Mouse (Mus musculus): ENCODE measurements around the gene Pih1d1. TPM values are rescaled to one million over a fixed set of nuclear protein-coding genes. Genes with fewer than 3 reads are reported as not detected.

Pih1d1 gene
- total and polyA plus RNA-seq, 3 experiments = 141 to 148 TPM; not detected in 1

DNA sequence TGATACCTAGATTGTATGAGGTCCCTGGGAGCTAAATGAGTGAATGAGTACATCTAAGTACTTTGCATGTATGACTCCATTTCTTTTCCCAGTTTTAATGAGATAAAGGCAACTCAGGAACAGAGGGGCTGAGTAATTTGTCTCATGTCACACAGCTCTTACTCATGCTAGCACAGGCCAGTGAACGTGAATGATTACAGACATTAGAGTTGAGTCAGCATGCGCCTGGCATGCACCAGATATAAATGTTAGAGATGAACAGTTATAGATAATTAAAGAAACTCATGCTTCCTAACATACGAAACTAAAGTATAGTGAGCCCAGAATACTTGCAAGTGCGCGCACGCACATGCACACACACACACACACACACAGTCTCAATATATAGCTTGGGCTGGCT is 36.1 kb downstream of the Pih1d1 start:
- Histone ChIP-seq H3K4me3 (ENCODE audit: control insufficient read depth in 1 of 2, insufficient read depth in 1 of 2, low read depth in 2 of 2, low read length in 2 of 2) (no peak overlapping the region), H3K27me3 (ENCODE audit: control insufficient read depth in 1 of 2, insufficient read depth in 2 of 2, low read length in 2 of 2) (no peaks in the 10 kb centered on the region)
- peak; percentile 70 for DNase-seq (ENCODE audit: low read depth, low spot score)

DNA sequence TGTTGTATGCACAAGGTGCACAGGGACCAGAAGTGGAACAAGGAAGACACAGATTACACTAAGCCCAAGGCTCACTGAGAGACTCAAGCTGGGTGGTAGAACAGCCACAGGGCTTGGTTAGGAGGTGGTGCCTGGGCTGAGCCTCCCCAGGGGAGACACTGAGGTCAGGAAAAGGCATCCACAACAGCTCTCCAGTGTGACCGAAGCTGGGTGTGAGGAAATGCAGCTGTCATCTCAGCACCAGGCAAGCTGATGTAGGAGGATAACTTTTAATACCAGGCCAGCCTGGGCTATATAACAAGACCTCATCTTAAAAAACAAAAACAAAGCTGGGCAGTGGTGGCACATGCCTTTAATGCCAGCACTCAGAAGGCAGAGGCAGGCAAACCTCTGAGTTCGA is 37.1 kb downstream of the Pih1d1 start:
- no peaks in the 10 kb centered on the region for H3K27me3 ChIP-seq (ENCODE audit: control insufficient read depth in 1 of 2, insufficient read depth in 2 of 2, low read length in 2 of 2)
- H3K27ac ChIP-seq (ENCODE audit: control insufficient read depth, low read depth, low read length) = no peak overlapping the region
- no peak overlapping the region for H3K4me3 ChIP-seq (ENCODE audit: control insufficient read depth in 1 of 2, insufficient read depth in 1 of 2, low read depth in 2 of 2, low read length in 2 of 2)
- no peaks in the 10 kb centered on the region for H3K9me3 ChIP-seq (replicated peaks; ENCODE audit: insufficient read depth, low read length)
- H3K4me1 ChIP-seq (ENCODE audit: control insufficient read depth in 1 of 2, insufficient read depth in 2 of 2, low read length in 2 of 2) = peaks cover 26 to 41% of the 10 kb centered on the region in 2 experiments
- H3K9ac ChIP-seq (ENCODE audit: control insufficient read depth, low read depth, low read length, poor library complexity, severe bottlenecking) = no peak overlapping the region
- TF ChIP-seq HCFC1 (IDR thresholded peaks at IDR 0.05; ENCODE audit: low read depth, low read length) = no peak
- TF ChIP-seq MEF2A (IDR thresholded peaks at IDR 0.05; ENCODE audit: extremely low read depth, insufficient replicate concordance, low read depth, low read length, poor library complexity, severe bottlenecking) = no peak
- TF ChIP-seq MXI1 (IDR thresholded peaks at IDR 0.05; ENCODE audit: low read depth, low read length) = no peak
- TF ChIP-seq UBTF (IDR thresholded peaks at IDR 0.05; ENCODE audit: borderline replicate concordance, insufficient read depth, low read depth, low read length) = no peak
- no peak for TF ChIP-seq RCOR1 (IDR thresholded peaks at IDR 0.05; ENCODE audit: low read depth, low read length)
- no peak for TF ChIP-seq POLR2AphosphoS5 (IDR thresholded peaks at IDR 0.05; ENCODE audit: borderline replicate concordance, low read depth, low read length)
- no peak for TF ChIP-seq SIN3A (IDR thresholded peaks at IDR 0.05; ENCODE audit: low read length)
- TF ChIP-seq NRF1 (IDR thresholded peaks at IDR 0.05; ENCODE audit: insufficient read depth, low read depth, low read length, poor library complexity, severe bottlenecking) = no peak
- TF ChIP-seq MAX (IDR thresholded peaks at IDR 0.05; ENCODE audit: low read length) = no peak
- no peak for TF ChIP-seq CHD1 (IDR thresholded peaks at IDR 0.05; ENCODE audit: low read depth, low read length)
- no peak for TF ChIP-seq ETS1 (IDR thresholded peaks at IDR 0.05; ENCODE audit: low read depth, low read length)
- TF ChIP-seq RAD21 (IDR thresholded peaks at IDR 0.05; ENCODE audit: low read depth, low read length) = no peak
- no peak for TF ChIP-seq USF2 (IDR thresholded peaks at IDR 0.05; ENCODE audit: borderline replicate concordance in 1 of 2, insufficient read depth in 1 of 2, low read depth in 1 of 2, low read length in 2 of 2)
- no peak for TF ChIP-seq ZKSCAN1 (IDR thresholded peaks at IDR 0.05; ENCODE audit: low read depth, low read length)
- no peak for TF ChIP-seq SMC3 (IDR thresholded peaks at IDR 0.05; ENCODE audit: low read depth, low read length)
- no peak for TF ChIP-seq NELFE (IDR thresholded peaks at IDR 0.05; ENCODE audit: low read depth, low read length)
- TF ChIP-seq ZC3H11A (IDR thresholded peaks at IDR 0.05; ENCODE audit: low read depth, low read length) = no peak
- TF ChIP-seq MAZ (IDR thresholded peaks at IDR 0.05; ENCODE audit: low read depth, low read length) = no peak
- H3K79me2 ChIP-seq (ENCODE audit: control insufficient read depth, insufficient read depth, low read length, poor library complexity) = no peaks in the 10 kb centered on the region
- DNase-seq (ENCODE audit: low read depth, low spot score) = no peak
- H3K36me3 ChIP-seq (ENCODE audit: control insufficient read depth in 1 of 2, insufficient read depth in 2 of 2, low read length in 2 of 2) = peaks cover 0 to 14% of the 10 kb centered on the region in 2 experiments; a peak in 2 of 4 replicates

More for the DNA sequence above, 36.1 kb downstream of the Pih1d1 start:
- Histone ChIP-seq H3K36me3 (ENCODE audit: control insufficient read depth in 1 of 2, insufficient read depth in 2 of 2, low read length in 2 of 2) (peaks cover 0 to 14% of the 10 kb centered on the region in 2 experiments; a peak in 2 of 4 replicates), H3K79me2 (ENCODE audit: control insufficient read depth, insufficient read depth, low read length, poor library complexity) (no peaks in the 10 kb centered on the region), H3K9me3 (replicated peaks; ENCODE audit: insufficient read depth, low read length) (no peaks in the 10 kb centered on the region), H3K9ac (ENCODE audit: control insufficient read depth, low read depth, low read length, poor library complexity, severe bottlenecking) (no peak overlapping the region), H3K27ac (ENCODE audit: control insufficient read depth, low read depth, low read length) (peak overlapping the region; percentile 34), H3K4me1 (ENCODE audit: control insufficient read depth in 1 of 2, insufficient read depth in 2 of 2, low read length in 2 of 2) (peaks cover 26 to 41% of the 10 kb centered on the region in 2 experiments)
- TF ChIP-seq MAX (IDR thresholded peaks at IDR 0.05; ENCODE audit: low read length) = peak; percentile 69; the same call in 1 of the 2 replicates
- no peak for TF ChIP-seq CTCF (IDR thresholded peaks at IDR 0.05 in 2 of 3, conservative IDR thresholded peaks at IDR 0.05 in 1 of 3; ENCODE audit: control insufficient read depth in 1 of 3, insufficient read depth in 1 of 3, low read depth in 2 of 3, low read length in 3 of 3, poor library complexity in 1 of 3, severe bottlenecking in 1 of 3)
- TF ChIP-seq EP300 (IDR thresholded peaks at IDR 0.05; ENCODE audit: low read depth in 1 of 2, low read length in 2 of 2) = peak; percentile 80 to 85
- TF ChIP-seq TAL1 (IDR thresholded peaks at IDR 0.05; ENCODE audit: low read length) = peak; percentile 48; the same call in 1 of the 2 replicates
- TF ChIP-seq POLR2AphosphoS2 (IDR thresholded peaks at IDR 0.05; ENCODE audit: low read length) = no peak
- no peak for TF ChIP-seq SMC3 (IDR thresholded peaks at IDR 0.05; ENCODE audit: low read depth, low read length)
- TF ChIP-seq MYC (IDR thresholded peaks at IDR 0.05; ENCODE audit: low read depth, low read length) = 0 out of 2 replicates have a peak, but pooled peaks have one; percentile 46
- TF ChIP-seq TCF12 (IDR thresholded peaks at IDR 0.05; ENCODE audit: low read depth, low read length) = peak; percentile 73
- TF ChIP-seq ETS1 (IDR thresholded peaks at IDR 0.05; ENCODE audit: low read depth, low read length) = peak; percentile 62
- 0 out of 2 replicates have a peak, but pooled peaks have one; percentile 28 for TF ChIP-seq BHLHE40 (IDR thresholded peaks at IDR 0.05; ENCODE audit: borderline replicate concordance, low read depth, low read length)
- TF ChIP-seq GATA1 (IDR thresholded peaks at IDR 0.05; ENCODE audit: low read depth, low read length) = peak; percentile 76
- 0 out of 2 replicates have a peak, but pooled peaks have one; percentile 37 for TF ChIP-seq MXI1 (IDR thresholded peaks at IDR 0.05; ENCODE audit: low read depth, low read length)
- 0 out of 2 replicates have a peak, but pooled peaks have one; percentile 34 for TF ChIP-seq MYB (IDR thresholded peaks at IDR 0.05; ENCODE audit: low read depth, low read length)
- TF ChIP-seq RCOR1 (IDR thresholded peaks at IDR 0.05; ENCODE audit: low read depth, low read length) = peak; percentile 35; the same call in 1 of the 2 replicates
- TF ChIP-seq KAT2A (conservative IDR thresholded peaks at IDR 0.05; ENCODE audit: low read depth, low read length) = no peak
